Mouse (Mus musculus): ENCODE results near the gene Txnip.

DNA sequence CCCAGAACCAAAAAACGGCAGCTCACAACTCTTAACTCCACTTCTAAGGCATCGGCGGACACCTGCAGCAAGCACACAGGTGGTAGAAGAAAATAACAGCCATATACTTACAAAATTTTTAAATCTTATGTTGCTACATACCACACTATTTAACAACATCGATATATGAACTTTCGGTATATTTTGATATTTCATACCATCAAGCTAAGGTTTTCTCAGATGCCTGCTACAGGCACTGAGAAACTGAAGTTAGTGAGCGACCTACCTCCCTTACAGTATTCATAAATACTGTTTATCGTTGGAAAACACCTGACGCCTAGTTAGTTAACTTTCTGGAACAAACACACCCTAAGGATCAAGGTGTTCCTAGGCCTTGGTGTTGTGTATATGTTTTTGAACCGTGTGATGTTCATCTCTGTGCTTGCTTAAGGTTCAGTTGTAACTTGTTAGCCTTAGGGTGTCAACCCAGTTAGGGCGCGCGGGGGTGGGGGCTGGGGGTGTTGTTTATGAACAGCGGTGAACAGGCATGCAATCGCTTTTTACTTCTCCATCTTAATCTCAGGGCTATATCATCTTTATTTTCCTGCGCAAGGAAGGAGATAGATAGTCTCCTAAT is 1.6 kb upstream of the Txnip start:
- TF ChIP-seq POLR2A (IDR thresholded peaks at IDR 0.05; ENCODE audit: borderline replicate concordance, control insufficient read depth, low read depth, low read length) (no peak), CTCF (IDR thresholded peaks at IDR 0.05; ENCODE audit: control insufficient read depth, insufficient read depth, low read length) (no peak)
